Mouse (Mus musculus): ENCODE data around the gene Klhl25. TPM values are rescaled to one million over a fixed set of nuclear protein-coding genes. Genes with fewer than 3 reads are reported as not detected.

Klhl25 gene
- polyA plus RNA-seq, 1 experiment = 18.2 TPM

GRCm38 (mm10) chr7:75865026-75865425, 16.9 kb downstream of the Klhl25 start:
- Histone ChIP-seq H3K79me3 (ENCODE audit: low read depth) (peaks cover 3% of the 10 kb centered on the region), H3K79me2 (ENCODE audit: control insufficient read depth, insufficient read depth) (no peaks in the 10 kb centered on the region), H3K27me3 (ENCODE audit: control insufficient read depth, insufficient read depth, insufficient read length) (no peaks in the 10 kb centered on the region), H3K4me3 (ENCODE audit: insufficient read depth, poor library complexity, severe bottlenecking) (no peak overlapping the region), H3K36me3 (ENCODE audit: control insufficient read depth, insufficient read depth) (peaks cover 23% of the 10 kb centered on the region), H3ac (ENCODE audit: control insufficient read depth, insufficient read length, low read depth) (no peak overlapping the region)
- TF ChIP-seq MYOG (IDR thresholded peaks at IDR 0.05; ENCODE audit: control insufficient read depth, extremely low read depth, insufficient read length) (no peak), USF1 (IDR thresholded peaks at IDR 0.05; ENCODE audit: low read depth) (no peak), FOSL1 (IDR thresholded peaks at IDR 0.05; ENCODE audit: insufficient read depth, low read length, poor library complexity, severe bottlenecking) (no peak), CTCF (IDR thresholded peaks at IDR 0.05; ENCODE audit: control insufficient read depth, insufficient read depth, insufficient read length) (no peak), MAX (IDR thresholded peaks at IDR 0.05) (no peak), CEBPB (IDR thresholded peaks at IDR 0.05; ENCODE audit: low read depth) (no peak), MYOD1 (IDR thresholded peaks at IDR 0.05; ENCODE audit: control insufficient read depth, insufficient read length, low read depth) (no peak)

GRCm38 (mm10) chr7:75866557-75866956, 18.4 kb downstream of the Klhl25 start:
- no peaks in the 10 kb centered on the region for H3K79me2 ChIP-seq (ENCODE audit: control insufficient read depth, insufficient read depth)
- no peak overlapping the region for H3ac ChIP-seq (ENCODE audit: control insufficient read depth, insufficient read length, low read depth)
- H3K36me3 ChIP-seq (ENCODE audit: control insufficient read depth, insufficient read depth) = peaks cover 19% of the 10 kb centered on the region
- no peaks in the 10 kb centered on the region for H3K79me3 ChIP-seq (ENCODE audit: low read depth)
- no peak overlapping the region for H3K4me3 ChIP-seq (ENCODE audit: insufficient read depth, poor library complexity, severe bottlenecking)
- no peaks in the 10 kb centered on the region for H3K27me3 ChIP-seq (ENCODE audit: control insufficient read depth, insufficient read depth, insufficient read length)
- TF ChIP-seq MAX (IDR thresholded peaks at IDR 0.05) = no peak
- no peak for TF ChIP-seq CTCF (IDR thresholded peaks at IDR 0.05; ENCODE audit: control insufficient read depth, insufficient read depth, insufficient read length)
- no peak for TF ChIP-seq CEBPB (IDR thresholded peaks at IDR 0.05; ENCODE audit: low read depth)
- no peak for TF ChIP-seq MYOD1 (IDR thresholded peaks at IDR 0.05; ENCODE audit: control insufficient read depth, insufficient read length, low read depth)
- no peak for TF ChIP-seq USF1 (IDR thresholded peaks at IDR 0.05; ENCODE audit: low read depth)
- no peak for TF ChIP-seq FOSL1 (IDR thresholded peaks at IDR 0.05; ENCODE audit: insufficient read depth, low read length, poor library complexity, severe bottlenecking)
- TF ChIP-seq MYOG (IDR thresholded peaks at IDR 0.05; ENCODE audit: control insufficient read depth, extremely low read depth, insufficient read length) = no peak

GRCm38 (mm10) chr7:75868687-75869086, 20.6 kb downstream of the Klhl25 start:
- Histone ChIP-seq H3ac (ENCODE audit: control insufficient read depth, insufficient read length, low read depth) (no peak overlapping the region), H3K36me3 (ENCODE audit: control insufficient read depth, insufficient read depth) (peaks cover 19% of the 10 kb centered on the region), H3K4me3 (ENCODE audit: insufficient read depth, poor library complexity, severe bottlenecking) (no peak overlapping the region), H3K79me3 (ENCODE audit: low read depth) (no peaks in the 10 kb centered on the region), H3K27me3 (ENCODE audit: control insufficient read depth, insufficient read depth, insufficient read length) (no peaks in the 10 kb centered on the region), H3K79me2 (ENCODE audit: control insufficient read depth, insufficient read depth) (no peaks in the 10 kb centered on the region)
- no peak for TF ChIP-seq FOSL1 (IDR thresholded peaks at IDR 0.05; ENCODE audit: insufficient read depth, low read length, poor library complexity, severe bottlenecking)
- no peak for TF ChIP-seq MAX (IDR thresholded peaks at IDR 0.05)
- TF ChIP-seq MYOD1 (IDR thresholded peaks at IDR 0.05; ENCODE audit: control insufficient read depth, insufficient read length, low read depth) = no peak
- no peak for TF ChIP-seq USF1 (IDR thresholded peaks at IDR 0.05; ENCODE audit: low read depth)
- no peak for TF ChIP-seq CEBPB (IDR thresholded peaks at IDR 0.05; ENCODE audit: low read depth)
- no peak for TF ChIP-seq MYOG (IDR thresholded peaks at IDR 0.05; ENCODE audit: control insufficient read depth, extremely low read depth, insufficient read length)
- TF ChIP-seq CTCF (IDR thresholded peaks at IDR 0.05; ENCODE audit: control insufficient read depth, insufficient read depth, insufficient read length) = no peak

- Histone ChIP-seq H3K36me3 (ENCODE audit: control insufficient read depth, insufficient read depth) (peaks cover 18% of the 10 kb centered on the region), H3K79me2 (ENCODE audit: control insufficient read depth, insufficient read depth) (no peaks in the 10 kb centered on the region), H3K27me3 (ENCODE audit: control insufficient read depth, insufficient read depth, insufficient read length) (no peaks in the 10 kb centered on the region), H3K4me3 (ENCODE audit: insufficient read depth, poor library complexity, severe bottlenecking) (no peak overlapping the region), H3ac (ENCODE audit: control insufficient read depth, insufficient read length, low read depth) (no peak overlapping the region), H3K79me3 (ENCODE audit: low read depth) (no peaks in the 10 kb centered on the region)
- no peak for TF ChIP-seq MAX (IDR thresholded peaks at IDR 0.05)
- TF ChIP-seq USF1 (IDR thresholded peaks at IDR 0.05; ENCODE audit: low read depth) = no peak
- no peak for TF ChIP-seq MYOG (IDR thresholded peaks at IDR 0.05; ENCODE audit: control insufficient read depth, extremely low read depth, insufficient read length)
- no peak for TF ChIP-seq FOSL1 (IDR thresholded peaks at IDR 0.05; ENCODE audit: insufficient read depth, low read length, poor library complexity, severe bottlenecking)
- TF ChIP-seq MYOD1 (IDR thresholded peaks at IDR 0.05; ENCODE audit: control insufficient read depth, insufficient read length, low read depth) = no peak
- no peak for TF ChIP-seq CEBPB (IDR thresholded peaks at IDR 0.05; ENCODE audit: low read depth)
- TF ChIP-seq CTCF (IDR thresholded peaks at IDR 0.05; ENCODE audit: control insufficient read depth, insufficient read depth, insufficient read length) = no peak
Observed at GRCm38 (mm10) chr7:75870551-75870950, 22.4 kb downstream of the Klhl25 start.

- Histone ChIP-seq H3ac (ENCODE audit: control insufficient read depth, insufficient read length, low read depth) (no peak overlapping the region), H3K4me3 (ENCODE audit: insufficient read depth, poor library complexity, severe bottlenecking) (no peak overlapping the region), H3K27me3 (ENCODE audit: control insufficient read depth, insufficient read depth, insufficient read length) (no peaks in the 10 kb centered on the region), H3K79me3 (ENCODE audit: low read depth) (no peaks in the 10 kb centered on the region), H3K79me2 (ENCODE audit: control insufficient read depth, insufficient read depth) (no peaks in the 10 kb centered on the region), H3K36me3 (ENCODE audit: control insufficient read depth, insufficient read depth) (peaks cover 2% of the 10 kb centered on the region)
- TF ChIP-seq CEBPB (IDR thresholded peaks at IDR 0.05; ENCODE audit: low read depth) (peak; percentile 37), USF1 (IDR thresholded peaks at IDR 0.05; ENCODE audit: low read depth) (no peak), MAX (IDR thresholded peaks at IDR 0.05) (no peak)
Observed at GRCm38 (mm10) chr7:75872255-75872654, 24.1 kb downstream of the Klhl25 start.

- Histone ChIP-seq H3ac (ENCODE audit: control insufficient read depth, insufficient read length, low read depth) (no peak overlapping the region), H3K79me3 (ENCODE audit: low read depth) (no peaks in the 10 kb centered on the region), H3K36me3 (ENCODE audit: control insufficient read depth, insufficient read depth) (no peaks in the 10 kb centered on the region), H3K79me2 (ENCODE audit: control insufficient read depth, insufficient read depth) (no peaks in the 10 kb centered on the region), H3K4me3 (ENCODE audit: insufficient read depth, poor library complexity, severe bottlenecking) (no peak overlapping the region), H3K27me3 (ENCODE audit: control insufficient read depth, insufficient read depth, insufficient read length) (no peaks in the 10 kb centered on the region)
- no peak for TF ChIP-seq USF1 (IDR thresholded peaks at IDR 0.05; ENCODE audit: low read depth)
- TF ChIP-seq MAX (IDR thresholded peaks at IDR 0.05) = no peak
- TF ChIP-seq MYOD1 (IDR thresholded peaks at IDR 0.05; ENCODE audit: control insufficient read depth, insufficient read length, low read depth) = no peak
Observed at GRCm38 (mm10) chr7:75872697-75873096, 24.6 kb downstream of the Klhl25 start.

Measured in C2C12 (cell line).